Mouse (Mus musculus): ENCODE data around the gene Tbx21. TPM values are rescaled to one million over a fixed set of nuclear protein-coding genes. Genes with fewer than 3 reads are reported as not detected.

Tbx21 gene
- polyA plus RNA-seq, 1 experiment from 2014 or later: 0.15 TPM

GRCm38 (mm10) chr11:97149026-97149425, 33.9 kb upstream of the Tbx21 start:
- H3K9me3 ChIP-seq (replicated peaks; ENCODE audit: control insufficient read depth, low read length): no peaks in the 10 kb centered on the region
- peak overlapping the region; percentile 68 for H3K4me2 ChIP-seq (ENCODE audit: low read depth, low read length)
- peak overlapping the region; percentile 57 for H3K4me3 ChIP-seq (ENCODE audit: low read depth, low read length)
- WGBS (ENCODE audit: insufficient replicate concordance): 38% methylated on average over 9 of the region's 9 CpGs
- peaks cover 51% of the 10 kb centered on the region for H3K27me3 ChIP-seq (ENCODE audit: control insufficient read depth, insufficient read depth, low read depth, low read length)
- H3K9ac ChIP-seq (ENCODE audit: low read depth, low read length): no peak overlapping the region; the same call in 1 of the 2 replicates
- peaks cover 3% of the 10 kb centered on the region for H3K4me1 ChIP-seq (ENCODE audit: control insufficient read depth, low read depth, low read length)
- no peak for ATAC-seq (ENCODE audit: low read depth)
- H3K36me3 ChIP-seq (ENCODE audit: control insufficient read depth, insufficient read depth): no peaks in the 10 kb centered on the region
- H3K27ac ChIP-seq (ENCODE audit: low read length): peak overlapping the region; percentile 48

GRCm38 (mm10) chr11:97148591-97148990, 33.5 kb upstream of the Tbx21 start:
- no peak for ATAC-seq (ENCODE audit: low read depth)
- Histone ChIP-seq H3K4me1 (ENCODE audit: control insufficient read depth, low read depth, low read length) (peaks cover 3% of the 10 kb centered on the region), H3K4me2 (ENCODE audit: low read depth, low read length) (peak overlapping the region; percentile 68; the same call in 1 of the 2 replicates), H3K27me3 (ENCODE audit: control insufficient read depth, insufficient read depth, low read depth, low read length) (peaks cover 51% of the 10 kb centered on the region), H3K36me3 (ENCODE audit: control insufficient read depth, insufficient read depth) (no peaks in the 10 kb centered on the region), H3K27ac (ENCODE audit: low read length) (no peak overlapping the region), H3K4me3 (ENCODE audit: low read depth, low read length) (peak overlapping the region; percentile 57), H3K9me3 (replicated peaks; ENCODE audit: control insufficient read depth, low read length) (no peaks in the 10 kb centered on the region), H3K9ac (ENCODE audit: low read depth, low read length) (no peak overlapping the region)
- 37% methylated on average over 12 of the region's 12 CpGs for WGBS (ENCODE audit: insufficient replicate concordance)

DNA sequence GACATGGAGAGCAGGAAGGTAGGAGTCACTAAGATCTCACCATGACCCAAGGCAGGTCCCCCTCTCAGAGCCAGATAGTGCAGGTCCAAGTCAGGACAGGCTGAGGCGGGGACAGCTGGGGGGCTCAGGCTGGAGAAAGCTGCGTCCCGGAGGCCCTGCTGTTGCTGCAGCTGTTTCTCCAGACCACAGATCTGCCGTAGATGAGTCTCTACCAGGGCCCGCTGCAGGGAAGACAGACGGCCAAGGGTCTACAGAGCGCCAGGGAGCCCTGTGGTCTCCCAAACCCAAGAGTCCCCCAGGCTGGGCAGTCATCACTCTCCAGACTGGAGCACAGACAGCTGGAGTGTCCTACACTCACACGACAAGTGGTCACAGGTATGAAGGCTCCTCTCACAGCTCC, 32.2 kb upstream of the Tbx21 start:
- no peak overlapping the region for H3K4me3 ChIP-seq (ENCODE audit: low read depth, low read length)
- H3K36me3 ChIP-seq (ENCODE audit: control insufficient read depth, insufficient read depth): no peaks in the 10 kb centered on the region
- no peak overlapping the region for H3K4me2 ChIP-seq (ENCODE audit: low read depth, low read length)
- no peak overlapping the region for H3K9ac ChIP-seq (ENCODE audit: low read depth, low read length)
- peaks cover 45% of the 10 kb centered on the region for H3K27me3 ChIP-seq (ENCODE audit: control insufficient read depth, insufficient read depth, low read depth, low read length)
- ATAC-seq (ENCODE audit: low read depth): no peak
- WGBS (ENCODE audit: insufficient replicate concordance): 40% methylated on average over 8 of the region's 8 CpGs
- no peak overlapping the region for H3K27ac ChIP-seq (ENCODE audit: low read length)
- no peaks in the 10 kb centered on the region for H3K9me3 ChIP-seq (replicated peaks; ENCODE audit: control insufficient read depth, low read length)
- H3K4me1 ChIP-seq (ENCODE audit: control insufficient read depth, low read depth, low read length): peaks cover 3% of the 10 kb centered on the region

DNA sequence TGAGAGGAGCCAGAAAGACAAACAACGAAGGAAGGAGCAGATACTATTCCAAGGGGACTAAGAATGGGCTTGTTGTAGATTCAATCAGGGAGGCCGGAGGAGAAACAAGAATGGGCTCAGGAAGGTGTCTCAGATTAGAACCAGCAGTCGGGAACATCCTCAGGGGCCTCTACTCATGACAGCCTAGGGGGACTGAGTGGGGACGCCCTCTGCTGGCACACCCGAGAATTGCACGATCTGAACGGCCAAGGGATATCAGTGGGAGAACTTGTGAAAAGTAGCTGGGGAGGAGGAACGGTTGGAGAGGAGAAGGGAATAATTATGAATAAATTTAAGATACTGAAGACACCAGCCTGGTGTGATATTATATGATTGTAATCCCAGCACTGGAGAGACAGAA, 31.6 kb upstream of the Tbx21 start:
- Histone ChIP-seq H3K9ac (ENCODE audit: low read depth, low read length) (no peak overlapping the region), H3K4me1 (ENCODE audit: control insufficient read depth, low read depth, low read length) (peaks cover 3% of the 10 kb centered on the region), H3K27me3 (ENCODE audit: control insufficient read depth, insufficient read depth, low read depth, low read length) (peaks cover 39% of the 10 kb centered on the region), H3K4me3 (ENCODE audit: low read depth, low read length) (no peak overlapping the region), H3K36me3 (ENCODE audit: control insufficient read depth, insufficient read depth) (no peaks in the 10 kb centered on the region), H3K9me3 (replicated peaks; ENCODE audit: control insufficient read depth, low read length) (no peaks in the 10 kb centered on the region), H3K4me2 (ENCODE audit: low read depth, low read length) (no peak overlapping the region), H3K27ac (ENCODE audit: low read length) (no peak overlapping the region)
- ATAC-seq (ENCODE audit: low read depth): no peak
- 11% methylated on average over 8 of the region's 8 CpGs for WGBS (ENCODE audit: insufficient replicate concordance)

DNA sequence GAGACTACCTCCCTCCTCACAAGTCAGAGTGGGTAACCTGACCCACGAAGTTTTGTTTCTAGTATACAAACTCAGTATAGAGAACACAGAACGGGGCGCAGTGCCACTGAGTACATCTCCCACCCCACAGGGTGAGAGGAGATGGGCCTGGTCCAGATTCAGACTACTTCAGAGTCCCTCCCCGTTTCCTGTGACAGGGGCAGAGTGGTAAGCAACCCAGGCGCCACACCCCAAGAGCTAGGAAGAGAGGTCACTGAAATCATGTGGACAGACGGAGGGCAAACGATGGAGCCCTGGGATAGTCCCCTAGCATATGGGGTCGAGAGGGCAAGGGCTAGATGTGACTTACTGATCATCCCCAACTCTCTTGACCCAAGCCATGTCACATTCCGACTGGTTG, 30.8 kb upstream of the Tbx21 start:
- WGBS (ENCODE audit: insufficient replicate concordance): 61% methylated on average over 9 of the region's 9 CpGs
- no peaks in the 10 kb centered on the region; the same call in none of the 2 replicates for H3K4me1 ChIP-seq (ENCODE audit: control insufficient read depth, low read depth, low read length)
- H3K9me3 ChIP-seq (replicated peaks; ENCODE audit: control insufficient read depth, low read length): no peaks in the 10 kb centered on the region
- no peak overlapping the region for H3K27ac ChIP-seq (ENCODE audit: low read length)
- no peak overlapping the region for H3K9ac ChIP-seq (ENCODE audit: low read depth, low read length)
- H3K4me2 ChIP-seq (ENCODE audit: low read depth, low read length): no peak overlapping the region
- no peaks in the 10 kb centered on the region for H3K36me3 ChIP-seq (ENCODE audit: control insufficient read depth, insufficient read depth)
- H3K4me3 ChIP-seq (ENCODE audit: low read depth, low read length): no peak overlapping the region
- H3K27me3 ChIP-seq (ENCODE audit: control insufficient read depth, insufficient read depth, low read depth, low read length): peaks cover 31% of the 10 kb centered on the region
- ATAC-seq (ENCODE audit: low read depth): no peak

DNA sequence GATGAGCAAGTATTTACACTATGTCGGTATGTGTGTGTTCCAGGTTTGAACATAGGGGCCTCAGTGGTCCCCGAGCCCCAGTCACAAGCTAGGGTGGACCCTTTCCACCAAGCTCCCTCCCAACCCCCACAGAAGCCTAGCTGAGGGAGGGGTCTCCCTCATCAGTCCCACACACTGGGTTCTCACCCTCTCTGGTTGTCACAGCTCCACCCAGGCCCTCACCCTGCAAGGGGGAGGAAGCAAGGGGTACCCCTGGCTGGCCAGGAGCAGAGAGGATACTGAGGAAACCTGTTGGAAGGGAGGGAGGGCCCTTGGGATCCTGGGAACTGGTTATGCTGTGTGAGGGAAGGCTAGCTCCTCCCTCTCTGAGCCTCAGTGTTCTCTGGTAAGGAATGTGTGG, 30.2 kb upstream of the Tbx21 start:
- no peaks in the 10 kb centered on the region for H3K9me3 ChIP-seq (replicated peaks; ENCODE audit: control insufficient read depth, low read length)

DNA sequence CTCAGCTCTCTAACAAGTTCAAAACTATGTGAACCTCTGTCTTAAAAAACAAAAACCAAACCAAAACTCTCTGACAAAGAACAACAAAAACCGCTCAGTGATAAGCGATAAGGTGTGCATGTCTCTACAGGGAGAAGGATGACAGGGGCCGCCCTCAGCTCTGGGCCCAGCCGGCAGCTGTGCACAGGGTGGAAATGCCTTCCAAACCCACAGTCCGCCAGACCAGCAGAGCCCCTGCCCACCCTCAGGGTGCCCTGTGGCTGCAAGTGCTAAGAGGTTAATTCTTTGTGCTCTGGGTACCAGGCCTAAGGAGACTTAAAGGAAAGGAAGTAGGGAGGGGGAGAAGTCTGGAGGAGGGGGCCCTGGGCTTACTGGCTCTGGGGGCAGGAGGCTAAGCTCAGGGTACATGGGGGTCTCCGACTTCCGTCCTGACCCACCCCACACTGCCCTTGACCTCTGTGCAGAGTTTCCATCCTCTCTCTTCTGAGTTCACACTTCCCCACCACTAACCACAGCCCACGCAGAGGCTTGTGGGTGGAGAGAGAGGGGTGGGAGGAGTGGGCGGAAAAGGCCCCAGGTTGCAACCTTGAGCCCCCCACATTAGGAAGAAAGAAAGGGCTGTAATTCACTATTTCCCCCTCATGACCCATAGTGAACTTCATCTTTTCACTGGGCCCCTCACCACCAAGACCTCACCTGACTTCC, 28.2 kb upstream of the Tbx21 start:
- Histone ChIP-seq H3K27me3 (ENCODE audit: control insufficient read depth, insufficient read depth, low read depth, low read length) (peaks cover 8% of the 10 kb centered on the region), H3K4me2 (ENCODE audit: low read depth, low read length) (no peak overlapping the region), H3K4me3 (ENCODE audit: low read depth, low read length) (no peak overlapping the region), H3K27ac (ENCODE audit: low read length) (no peak overlapping the region), H3K9ac (ENCODE audit: low read depth, low read length) (no peak overlapping the region), H3K36me3 (ENCODE audit: control insufficient read depth, insufficient read depth) (no peaks in the 10 kb centered on the region), H3K9me3 (replicated peaks; ENCODE audit: control insufficient read depth, low read length) (no peaks in the 10 kb centered on the region), H3K4me1 (ENCODE audit: control insufficient read depth, low read depth, low read length) (no peaks in the 10 kb centered on the region; the same call in 1 of the 2 replicates)
- no peak for ATAC-seq (ENCODE audit: low read depth)
- 42% methylated on average over 9 of the region's 9 CpGs for WGBS (ENCODE audit: insufficient replicate concordance)

More for the DNA sequence above, 30.2 kb upstream of the Tbx21 start:
- H3K9ac ChIP-seq (ENCODE audit: low read depth, low read length): no peak overlapping the region
- peaks cover 25% of the 10 kb centered on the region for H3K27me3 ChIP-seq (ENCODE audit: control insufficient read depth, insufficient read depth, low read depth, low read length)
- ATAC-seq (ENCODE audit: low read depth): no peak
- no peak overlapping the region for H3K4me2 ChIP-seq (ENCODE audit: low read depth, low read length)
- no peaks in the 10 kb centered on the region for H3K36me3 ChIP-seq (ENCODE audit: control insufficient read depth, insufficient read depth)
- H3K4me1 ChIP-seq (ENCODE audit: control insufficient read depth, low read depth, low read length): no peaks in the 10 kb centered on the region; the same call in 1 of the 2 replicates
- H3K4me3 ChIP-seq (ENCODE audit: low read depth, low read length): no peak overlapping the region
- 65% methylated on average over 2 of the region's 2 CpGs for WGBS (ENCODE audit: insufficient replicate concordance)
- no peak overlapping the region for H3K27ac ChIP-seq (ENCODE audit: low read length)

GRCm38 (mm10) chr11:97142159-97142608, 27.1 kb upstream of the Tbx21 start:
- peak; percentile 50 for ATAC-seq (ENCODE audit: low read depth)
- H3K27me3 ChIP-seq (ENCODE audit: control insufficient read depth, insufficient read depth, low read depth, low read length): peaks cover 5% of the 10 kb centered on the region
- H3K9ac ChIP-seq (ENCODE audit: low read depth, low read length): no peak overlapping the region
- H3K27ac ChIP-seq (ENCODE audit: low read length): peak overlapping the region; percentile 52; the same call in 1 of the 2 replicates
- H3K4me3 ChIP-seq (ENCODE audit: low read depth, low read length): no peak overlapping the region
- WGBS (ENCODE audit: insufficient replicate concordance): 29% methylated on average over 8 of the region's 8 CpGs
- H3K36me3 ChIP-seq (ENCODE audit: control insufficient read depth, insufficient read depth): no peaks in the 10 kb centered on the region
- H3K9me3 ChIP-seq (replicated peaks; ENCODE audit: control insufficient read depth, low read length): no peaks in the 10 kb centered on the region
- H3K4me1 ChIP-seq (ENCODE audit: control insufficient read depth, low read depth, low read length): no peaks in the 10 kb centered on the region; the same call in 1 of the 2 replicates
- no peak overlapping the region for H3K4me2 ChIP-seq (ENCODE audit: low read depth, low read length)

GRCm38 (mm10) chr11:97140811-97141210, 25.7 kb upstream of the Tbx21 start:
- H3K27me3 ChIP-seq (ENCODE audit: control insufficient read depth, insufficient read depth, low read depth, low read length): peaks cover 5% of the 10 kb centered on the region
- no peaks in the 10 kb centered on the region for H3K9me3 ChIP-seq (replicated peaks; ENCODE audit: control insufficient read depth, low read length)
- no peak for ATAC-seq (ENCODE audit: low read depth)
- 51% methylated on average over 4 of the region's 4 CpGs for WGBS (ENCODE audit: insufficient replicate concordance)
- H3K36me3 ChIP-seq (ENCODE audit: control insufficient read depth, insufficient read depth): no peaks in the 10 kb centered on the region
- H3K9ac ChIP-seq (ENCODE audit: low read depth, low read length): no peak overlapping the region
- no peak overlapping the region for H3K4me3 ChIP-seq (ENCODE audit: low read depth, low read length)
- H3K27ac ChIP-seq (ENCODE audit: low read length): no peak overlapping the region
- H3K4me2 ChIP-seq (ENCODE audit: low read depth, low read length): no peak overlapping the region
- H3K4me1 ChIP-seq (ENCODE audit: control insufficient read depth, low read depth, low read length): no peaks in the 10 kb centered on the region

All from liver, embryonic 16.5 days (tissue).